Mouse (Mus musculus) ES-Bruce4 (cell line): Measurements from ENCODE around the gene 0610030E20Rik.

Experiments
- CTCF ChIP-seq: IDR thresholded peaks from one replicate; pipeline ENCODE4 v1.8.1; 2011; ENCODE audit warnings: low read depth, low read length
- EP300 ChIP-seq: IDR thresholded peaks from 2 replicates; pipeline ENCODE4 v1.6.1; 2011; ENCODE audit warnings: low read depth, low read length; ENCODE audit not compliant: insufficient read depth

DNA sequence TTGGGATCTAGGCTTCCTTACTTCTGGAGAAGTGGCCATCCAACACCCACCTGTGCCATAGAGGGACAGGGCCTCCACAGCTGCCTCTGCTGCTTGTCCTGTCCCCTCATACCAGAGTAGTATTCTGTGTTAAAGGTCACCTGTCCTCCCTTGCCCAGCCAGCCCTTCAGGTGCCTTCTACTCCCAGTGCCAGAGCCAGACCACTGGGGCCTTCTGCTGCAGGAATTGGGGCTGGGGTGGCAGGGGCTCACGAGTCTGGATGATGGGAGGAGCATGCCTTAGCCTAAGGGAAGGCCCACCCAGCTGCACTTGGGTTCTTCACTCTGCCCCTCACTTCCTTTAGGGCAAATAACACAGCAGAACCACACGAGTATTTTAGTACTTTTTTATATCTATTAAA, 12.2 kb downstream of the 0610030E20Rik start:
- TF ChIP-seq CTCF (no peak), EP300 (no peak)
